Mouse (Mus musculus) liver, adult 2 months (tissue): ENCODE measurements at regions not wholly inside any gene's neighbourhood (a gene's known extent, or its start where the extent isn't known, plus 50 kb on each side); places are given as distances from the start of the nearest gene placed in this dataset.

ENCODE experiments used
- DNase-seq: peaks from one replicate; pipeline ENCODE4 v3.0.0-alpha.2; 2011; ENCODE audit warnings: low read depth, low spot score; ENCODE audit errors: extremely low read depth
- H3K27ac ChIP-seq: fragments of 200-500 bp; replicated peaks from 2 replicates; pipeline ENCODE4 v1.5.1; 2012; ENCODE audit warnings: low read depth, mild to moderate bottlenecking, control low read depth, inconsistent platforms, low read length; ENCODE audit not compliant: insufficient read depth
- H3K27me3 ChIP-seq: fragments of 200-500 bp; 2 replicates; pipeline ENCODE4 v1.6.1; 2012; ENCODE audit warnings: mild to moderate bottlenecking, moderate library complexity, low read length, inconsistent platforms; ENCODE audit not compliant: control insufficient read depth, insufficient read depth
- H3K36me3 ChIP-seq: fragments of 200-500 bp; 2 replicates; pipeline ENCODE4 v1.6.1; 2012; ENCODE audit warnings: low read length, inconsistent platforms; ENCODE audit not compliant: control insufficient read depth, insufficient read depth
- H3K4me1 ChIP-seq: fragments of 200-500 bp; 2 replicates; pipeline ENCODE4 v1.6.1; 2011; ENCODE audit warnings: low read length; ENCODE audit not compliant: control insufficient read depth, insufficient read depth
- H3K4me3 ChIP-seq: fragments of 200-500 bp; 2 replicates; pipeline ENCODE4 v1.5.1; 2011; ENCODE audit warnings: low read depth, mild to moderate bottlenecking, control low read depth, low read length, moderate library complexity; ENCODE audit not compliant: insufficient read depth
- H3K79me2 ChIP-seq: fragments of 200-500 bp; 2 replicates; pipeline ENCODE4 v1.6.1; 2012; ENCODE audit warnings: inconsistent platforms, mild to moderate bottlenecking, low read length, moderate library complexity; ENCODE audit not compliant: control insufficient read depth, insufficient read depth
- H3K9ac ChIP-seq: fragments of 200-500 bp; 2 replicates; pipeline ENCODE4 v1.6.1; 2012; ENCODE audit warnings: low read depth, mild to moderate bottlenecking, control low read depth, inconsistent platforms, low read length
- CTCF ChIP-seq: fragments of 200-500 bp; IDR thresholded peaks from 2 replicates; pipeline ENCODE4 v1.5.1; 2011; ENCODE audit warnings: low read depth, low read length, control low read depth
- POLR2A ChIP-seq: fragments of 200-500 bp; IDR thresholded peaks from 2 replicates; pipeline ENCODE4 v1.6.1; 2011; ENCODE audit warnings: low read length, control low read depth; ENCODE audit not compliant: insufficient read depth; ENCODE audit errors: extremely low read depth
- WGBS: fragments of 180-500 bp; shearing (Covaris S2); methylation state at CpG from one replicate; pipeline ENCODE4 v1.1.7; 2018; 5-methylcytosine and 5-hydroxymethylcytosine counted together

DNA sequence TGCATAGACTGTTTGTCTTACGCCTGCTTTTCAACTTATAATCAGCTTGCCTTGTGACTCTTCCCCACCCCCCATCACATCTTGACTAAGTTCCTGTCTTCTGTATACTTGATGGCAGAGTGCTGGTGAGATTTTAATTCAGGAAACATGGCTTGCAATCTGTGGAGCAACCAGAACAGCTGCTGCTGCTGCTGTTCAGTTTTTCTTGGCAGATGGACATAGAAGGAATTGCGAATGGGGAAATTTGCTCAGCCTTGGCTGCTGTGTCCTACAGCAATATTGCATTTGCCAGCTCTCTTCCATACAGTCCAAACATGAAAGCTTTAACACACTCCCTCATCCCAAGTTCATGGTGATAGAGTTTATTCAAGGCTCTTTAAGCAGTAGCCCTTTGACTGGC, 262.3 kb downstream of the Pros1 start:
- 84% methylated on average over 2 of the region's 2 CpGs for WGBS
- Histone ChIP-seq H3K36me3 (no peaks in the 10 kb centered on the region), H3K4me3 (no peak overlapping the region)

DNA sequence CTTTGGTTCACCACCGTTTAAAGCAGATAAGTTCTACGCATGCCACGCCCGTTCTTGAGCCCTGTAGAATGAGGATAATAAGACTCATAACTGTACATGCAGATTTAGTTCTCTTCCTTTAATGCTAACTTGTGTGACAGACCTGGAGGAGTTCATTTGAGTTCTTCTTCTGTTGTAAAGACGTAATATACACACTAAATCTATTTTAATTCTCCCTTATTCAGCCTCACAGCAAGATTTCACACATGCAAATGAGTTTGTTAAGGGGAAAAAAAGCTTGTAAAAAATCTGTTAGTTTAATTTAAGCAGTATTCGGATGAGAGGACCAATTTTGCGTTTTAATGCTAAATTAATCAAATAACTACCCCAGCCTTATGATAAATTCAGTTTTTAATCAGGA, 264.6 kb downstream of the Pros1 start:
- Histone ChIP-seq H3K4me1 (no peaks in the 10 kb centered on the region), H3K79me2 (no peaks in the 10 kb centered on the region), H3K9ac (no peak overlapping the region), H3K4me3 (no peak overlapping the region), H3K36me3 (no peaks in the 10 kb centered on the region), H3K27me3 (no peaks in the 10 kb centered on the region), H3K27ac (no peak overlapping the region)
- WGBS: 59% methylated on average over 7 of the region's 7 CpGs
- no peak for TF ChIP-seq CTCF
- no peak for TF ChIP-seq POLR2A
- no peak for DNase-seq

More for the DNA sequence above, 262.3 kb downstream of the Pros1 start:
- Histone ChIP-seq H3K27ac (no peak overlapping the region), H3K4me1 (no peaks in the 10 kb centered on the region), H3K79me2 (no peaks in the 10 kb centered on the region), H3K9ac (no peak overlapping the region), H3K27me3 (no peaks in the 10 kb centered on the region)
- no peak for DNase-seq
- TF ChIP-seq CTCF (no peak), POLR2A (no peak)

DNA sequence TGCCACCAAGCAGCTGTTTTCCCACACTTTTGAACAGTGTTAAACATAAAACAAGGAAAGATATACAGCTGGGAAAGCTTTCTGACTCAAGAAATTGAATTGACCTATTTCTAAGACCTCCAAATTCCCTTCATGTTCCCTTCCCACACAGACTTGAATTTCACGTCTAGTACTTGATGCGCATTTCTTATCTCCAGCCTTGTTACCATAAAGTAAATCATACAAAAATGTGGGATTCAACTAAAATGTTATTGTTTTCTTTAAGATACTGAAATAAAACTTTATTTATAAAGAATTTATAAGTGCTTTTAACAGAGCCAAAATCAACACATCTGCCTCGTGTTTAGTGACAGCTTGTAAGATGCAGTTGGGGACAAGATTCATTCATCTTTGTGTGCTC, 289.7 kb downstream of the Pros1 start:
- Histone ChIP-seq H3K27ac (no peak overlapping the region), H3K27me3 (no peaks in the 10 kb centered on the region), H3K9ac (no peak overlapping the region), H3K79me2 (no peaks in the 10 kb centered on the region), H3K4me3 (no peak overlapping the region), H3K4me1 (no peaks in the 10 kb centered on the region), H3K36me3 (no peaks in the 10 kb centered on the region)
- 76% methylated on average over 3 of the region's 3 CpGs for WGBS
- TF ChIP-seq CTCF: no peak
- TF ChIP-seq POLR2A: no peak
- no peak for DNase-seq

DNA sequence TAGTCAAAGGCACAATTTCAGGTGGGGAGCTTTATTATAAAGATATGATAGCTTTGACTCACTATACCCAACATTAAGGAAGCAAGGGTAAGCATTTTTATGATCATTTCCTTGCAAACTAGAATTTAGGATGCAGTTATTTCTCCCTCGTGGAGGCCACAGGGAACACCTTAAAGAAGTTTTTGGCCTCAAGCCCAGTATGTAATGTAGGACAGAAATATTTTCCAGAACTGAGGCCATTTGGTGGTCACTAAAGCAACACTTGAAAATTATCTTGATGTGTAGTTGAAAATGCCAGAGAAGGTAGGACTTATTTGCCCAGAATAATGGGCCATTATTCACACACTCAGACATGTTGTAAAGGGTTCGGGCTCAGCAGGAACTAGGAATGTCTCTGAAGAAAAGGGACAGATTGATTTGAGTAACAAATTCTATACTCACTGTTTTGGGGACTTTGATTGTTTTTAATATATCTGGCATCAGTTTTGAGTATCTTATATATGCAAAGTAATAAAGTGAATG, 301.3 kb downstream of the Pros1 start:
- no peaks in the 10 kb centered on the region for H3K79me2 ChIP-seq
- WGBS: 68% methylated on average over 2 of the region's 2 CpGs
- H3K4me1 ChIP-seq: no peaks in the 10 kb centered on the region
- no peak overlapping the region for H3K9ac ChIP-seq
- no peak for TF ChIP-seq CTCF
- DNase-seq: no peak
- H3K27me3 ChIP-seq: no peaks in the 10 kb centered on the region
- no peak overlapping the region for H3K4me3 ChIP-seq
- H3K36me3 ChIP-seq: no peaks in the 10 kb centered on the region
- no peak overlapping the region for H3K27ac ChIP-seq

DNA sequence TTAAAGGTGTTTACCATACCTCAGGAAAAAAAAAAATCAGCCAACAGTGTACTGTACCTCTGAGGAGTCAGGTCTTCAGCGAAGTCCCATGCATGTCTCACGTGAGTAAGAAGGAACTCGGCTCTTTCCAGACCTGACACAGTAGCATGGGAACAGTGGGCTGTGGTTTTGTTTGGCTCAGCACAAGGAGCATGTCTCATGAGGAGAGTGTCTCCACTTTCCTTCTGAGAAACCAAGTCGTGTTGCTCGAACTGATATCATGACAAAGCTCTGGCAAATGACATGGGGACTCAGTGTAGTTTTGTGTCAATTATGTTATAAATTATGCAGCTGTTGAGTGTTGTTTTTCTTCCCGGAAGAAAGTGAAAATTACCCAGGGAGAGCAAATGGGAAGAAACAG, 316.0 kb downstream of the Pros1 start:
- Histone ChIP-seq H3K4me3 (no peak overlapping the region), H3K4me1 (peaks cover 3% of the 10 kb centered on the region; the same call in 1 of the 2 replicates), H3K27me3 (no peaks in the 10 kb centered on the region), H3K36me3 (no peaks in the 10 kb centered on the region), H3K9ac (no peak overlapping the region), H3K27ac (no peak overlapping the region), H3K79me2 (no peaks in the 10 kb centered on the region)
- TF ChIP-seq CTCF (no peak), POLR2A (no peak)
- WGBS: 80% methylated on average over 6 of the region's 6 CpGs
- DNase-seq: no peak

DNA sequence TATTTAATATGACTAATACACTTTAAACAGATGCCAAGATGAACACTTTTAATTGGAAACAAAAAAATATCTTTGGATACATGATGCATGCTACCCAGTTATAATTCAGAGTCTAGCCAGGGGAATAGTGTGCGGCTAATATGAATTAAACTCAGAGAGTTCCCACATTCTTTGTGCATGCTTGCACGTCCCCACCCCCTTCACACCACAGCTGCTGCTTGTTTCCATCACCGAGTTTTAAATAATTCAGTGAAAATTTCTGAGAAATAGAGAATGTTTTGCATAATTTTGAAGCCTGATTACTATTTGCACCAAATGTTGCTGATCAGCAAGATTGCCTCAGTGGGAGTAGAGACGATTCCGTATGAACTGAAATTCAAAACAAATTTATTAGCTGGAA, 325.1 kb downstream of the Pros1 start:
- no peaks in the 10 kb centered on the region for H3K79me2 ChIP-seq
- WGBS: 83% methylated on average over 5 of the region's 5 CpGs
- H3K4me3 ChIP-seq: no peak overlapping the region
- no peak for TF ChIP-seq CTCF
- no peaks in the 10 kb centered on the region for H3K36me3 ChIP-seq
- H3K27me3 ChIP-seq: no peaks in the 10 kb centered on the region
- H3K9ac ChIP-seq: no peak overlapping the region
- no peak for DNase-seq
- no peak overlapping the region for H3K27ac ChIP-seq
- no peaks in the 10 kb centered on the region for H3K4me1 ChIP-seq
